Mouse (Mus musculus) olfactory bulb, adult 2 months (tissue): Measurements from ENCODE around the gene Lmod3.

Source experiments
- CTCF ChIP-seq: fragments of 200-500 bp; IDR thresholded peaks from 2 replicates; pipeline ENCODE4 v1.5.1; 2012; ENCODE audit warnings: low read depth, mild to moderate bottlenecking, low read length, moderate library complexity; ENCODE audit not compliant: insufficient read depth
- POLR2A ChIP-seq: fragments of 200-500 bp; IDR thresholded peaks from 2 replicates; pipeline ENCODE4 v1.6.1; 2012; ENCODE audit warnings: mild to moderate bottlenecking, low read depth, low read length, moderate library complexity; ENCODE audit not compliant: insufficient read depth

- TF ChIP-seq CTCF (no peak), POLR2A (peak; percentile 49)
These were observed 47.1 kb downstream of the Lmod3 start, which contains the start of gene Uba3 for GRCm38 (mm10) chr6:97205439-97205885.
